Mouse (Mus musculus) neural tube, embryonic 15.5 days (tissue): ENCODE results near the gene Igsf6. TPM values are rescaled to one million over a fixed set of nuclear protein-coding genes. Genes with fewer than 3 reads are reported as not detected.

ENCODE experiments used
- ATAC-seq: fragments of 200-750 bp; cut with Nextera tagmentation; 2 replicates; pipeline ENCODE4 v1.8.0; 2017; ENCODE audit warnings: mild to moderate bottlenecking, moderate TSS enrichment, moderate library complexity; ENCODE audit not compliant: low FRiP score
- H3K27ac ChIP-seq: fragments of 300-500 bp; sonication (generic); replicated peaks from 2 replicates; pipeline ENCODE4 v1.5.1; 2015; ENCODE audit warnings: mild to moderate bottlenecking, inconsistent platforms
- H3K27me3 ChIP-seq: fragments of 300-500 bp; sonication (generic); replicated peaks from 2 replicates; pipeline ENCODE4 v1.6.1; 2015; ENCODE audit warnings: inconsistent platforms
- H3K36me3 ChIP-seq: fragments of 300-500 bp; sonication (generic); 2 replicates; pipeline ENCODE4 v1.6.1; 2015; ENCODE audit warnings: inconsistent platforms
- H3K4me1 ChIP-seq: fragments of 300-500 bp; sonication (generic); 2 replicates; pipeline ENCODE4 v1.6.1; 2015; ENCODE audit warnings: inconsistent platforms
- H3K4me2 ChIP-seq: fragments of 300-500 bp; sonication (generic); 2 replicates; pipeline ENCODE4 v1.6.1; 2015; ENCODE audit warnings: inconsistent platforms, mild to moderate bottlenecking, moderate library complexity
- H3K4me3 ChIP-seq: fragments of 300-500 bp; sonication (generic); replicated peaks from 2 replicates; pipeline ENCODE4 v1.5.1; 2015; ENCODE audit warnings: mild to moderate bottlenecking, inconsistent platforms
- H3K9ac ChIP-seq: fragments of 300-500 bp; sonication (generic); replicated peaks from 2 replicates; pipeline ENCODE4 v1.6.1; 2015; ENCODE audit warnings: mild to moderate bottlenecking, inconsistent platforms
- H3K9me3 ChIP-seq: fragments of 300-500 bp; sonication (generic); replicated peaks from 2 replicates; pipeline ENCODE4 v1.6.1; 2016; ENCODE audit warnings: inconsistent platforms
- WGBS: fragments of 180-500 bp; shearing (Covaris S2); methylation state at CpG from one replicate; pipeline ENCODE4 v1.1.7; 2015; ENCODE audit warnings: mixed read lengths; 5-methylcytosine and 5-hydroxymethylcytosine counted together
- polyA plus RNA-seq: library from polyadenylated mRNA; unstranded; fragments of >200 nt; fragmentation: Nextera tagmentation; extraction: Ambion mirVana; gene quantifications from 2 replicates; pipeline ENCODE4 v1.2.1, GENCODE M21; 2015

Igsf6 gene
- polyA plus RNA-seq, 1 experiment from 2014 or later = 1.2 TPM

DNA sequence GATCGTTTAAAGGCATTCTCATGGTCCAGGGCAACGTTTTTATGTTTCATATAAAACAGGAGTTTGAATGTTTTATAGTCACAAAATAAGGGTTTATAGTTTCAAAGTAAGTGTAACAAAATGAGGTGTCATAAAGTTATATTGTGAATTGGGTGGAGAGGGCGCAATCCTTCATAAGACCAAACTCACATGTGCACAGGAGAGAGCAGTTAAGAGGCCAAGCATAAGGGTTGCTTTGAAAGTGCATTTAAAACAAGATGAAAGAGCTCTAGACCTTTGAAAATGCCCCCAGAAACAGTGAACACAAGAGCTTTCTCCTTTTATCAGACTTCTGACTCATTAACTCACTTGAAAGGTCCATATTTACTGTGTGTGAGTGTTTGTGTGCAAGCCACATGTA is 48.1 kb downstream of the Igsf6 start:
- H3K36me3 ChIP-seq = no peaks in the 10 kb centered on the region

DNA sequence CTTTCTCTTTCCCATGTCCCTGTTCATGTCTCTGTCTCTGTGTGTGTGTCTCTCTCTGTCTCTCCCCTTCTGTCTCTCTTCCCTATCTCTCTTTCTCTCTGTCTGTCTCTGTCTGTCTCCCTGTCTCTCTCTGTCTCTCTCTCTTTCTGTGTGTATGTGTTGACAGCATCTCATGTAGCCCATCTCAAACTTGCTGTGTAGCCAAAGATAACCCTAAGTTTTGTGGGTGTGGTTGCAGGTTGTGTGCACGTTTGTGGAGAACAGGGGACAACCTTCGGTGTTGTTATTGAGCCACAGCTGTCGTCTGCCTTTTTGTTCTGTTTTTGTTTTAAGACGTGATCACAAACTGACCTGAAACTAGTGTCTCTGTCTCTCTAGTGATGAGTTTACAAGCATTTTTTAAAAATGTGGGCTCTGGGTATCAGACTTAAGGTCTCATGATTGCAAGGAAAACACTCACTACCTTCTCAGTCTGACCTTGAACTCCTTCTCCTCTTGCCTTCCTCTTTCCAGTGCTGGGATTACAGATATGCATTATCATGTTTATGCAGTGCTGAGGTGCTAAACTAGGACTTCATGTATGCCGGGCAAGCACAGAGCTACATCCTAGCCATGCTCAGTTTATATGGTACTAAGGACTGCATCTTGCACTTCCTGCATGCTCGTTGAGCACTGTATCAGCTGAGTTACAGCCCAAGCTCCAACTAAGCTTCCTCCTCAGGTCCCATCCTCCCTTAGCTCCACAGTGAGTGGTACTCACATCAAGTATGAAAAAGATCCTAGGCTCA is 49.0 kb downstream of the Igsf6 start:
- Histone ChIP-seq H3K4me2 (no peak overlapping the region), H3K4me1 (no peaks in the 10 kb centered on the region), H3K36me3 (no peaks in the 10 kb centered on the region), H3K4me3 (no peak overlapping the region), H3K27ac (no peak overlapping the region), H3K27me3 (peaks cover 3% of the 10 kb centered on the region), H3K9me3 (no peaks in the 10 kb centered on the region), H3K9ac (no peak overlapping the region)
- WGBS = 77% methylated on average over 6 of the region's 6 CpGs
- no peak for ATAC-seq

More for the DNA sequence above, 48.1 kb downstream of the Igsf6 start:
- Histone ChIP-seq H3K27me3 (peaks cover 7% of the 10 kb centered on the region), H3K9me3 (no peaks in the 10 kb centered on the region), H3K4me1 (no peaks in the 10 kb centered on the region), H3K4me3 (no peak overlapping the region), H3K4me2 (no peak overlapping the region), H3K27ac (no peak overlapping the region), H3K9ac (no peak overlapping the region)
- 55% methylated on average over 3 of the region's 3 CpGs for WGBS
- no peak for ATAC-seq

DNA sequence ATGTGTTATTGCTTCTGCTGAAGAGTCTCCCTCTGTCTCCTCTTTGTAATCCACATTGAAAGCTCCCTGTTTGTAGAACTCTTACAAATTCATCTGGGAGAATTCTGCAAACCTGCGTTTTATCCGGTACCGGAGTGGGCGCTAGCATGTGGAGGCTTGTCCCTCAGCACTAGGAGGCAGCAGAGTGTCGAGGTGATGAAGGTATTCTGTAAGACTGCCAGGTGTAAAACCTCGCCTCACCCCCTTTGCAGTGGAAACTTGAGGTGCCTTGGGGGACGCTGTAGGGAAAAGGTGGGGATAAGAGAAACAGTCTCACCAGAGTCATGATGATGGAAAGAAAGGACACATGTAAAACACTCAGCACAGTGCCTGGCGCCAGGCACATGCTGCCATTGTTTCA is 54.1 kb downstream of the Igsf6 start:
- no peak overlapping the region for H3K27ac ChIP-seq
- H3K4me2 ChIP-seq = no peak overlapping the region
- 54% methylated on average over 8 of the region's 8 CpGs for WGBS
- no peaks in the 10 kb centered on the region for H3K9me3 ChIP-seq
- H3K4me3 ChIP-seq = no peak overlapping the region
- H3K4me1 ChIP-seq = no peaks in the 10 kb centered on the region
- no peak overlapping the region for H3K9ac ChIP-seq
- no peak for ATAC-seq
- no peaks in the 10 kb centered on the region for H3K36me3 ChIP-seq
- H3K27me3 ChIP-seq = no peaks in the 10 kb centered on the region

DNA sequence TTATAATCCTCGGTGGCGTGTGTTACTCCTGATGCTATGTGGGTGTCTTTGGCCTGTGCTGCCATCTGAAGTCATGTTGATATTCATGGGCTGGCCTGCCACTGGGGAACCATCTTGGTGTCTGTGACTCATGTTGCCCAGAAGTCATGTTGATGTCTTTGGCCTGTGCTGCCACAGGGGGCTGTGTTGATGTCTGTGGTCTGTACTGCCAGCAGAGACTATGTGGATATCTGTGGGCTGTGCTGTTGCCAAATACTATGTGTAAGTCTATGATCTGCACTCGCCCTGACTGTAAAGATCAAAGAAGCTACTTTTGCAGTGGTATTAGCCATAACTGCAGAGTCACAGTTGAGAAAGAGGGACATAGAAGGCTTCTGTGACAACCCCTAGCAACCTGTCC is 55.6 kb downstream of the Igsf6 start:
- 82% methylated on average over 3 of the region's 3 CpGs for WGBS
- H3K9ac ChIP-seq = no peak overlapping the region
- H3K36me3 ChIP-seq = no peaks in the 10 kb centered on the region
- no peak for ATAC-seq
- H3K4me2 ChIP-seq = no peak overlapping the region
- no peak overlapping the region for H3K27ac ChIP-seq
- no peak overlapping the region for H3K4me3 ChIP-seq
- H3K4me1 ChIP-seq = no peaks in the 10 kb centered on the region
- no peaks in the 10 kb centered on the region for H3K9me3 ChIP-seq
- no peaks in the 10 kb centered on the region for H3K27me3 ChIP-seq

DNA sequence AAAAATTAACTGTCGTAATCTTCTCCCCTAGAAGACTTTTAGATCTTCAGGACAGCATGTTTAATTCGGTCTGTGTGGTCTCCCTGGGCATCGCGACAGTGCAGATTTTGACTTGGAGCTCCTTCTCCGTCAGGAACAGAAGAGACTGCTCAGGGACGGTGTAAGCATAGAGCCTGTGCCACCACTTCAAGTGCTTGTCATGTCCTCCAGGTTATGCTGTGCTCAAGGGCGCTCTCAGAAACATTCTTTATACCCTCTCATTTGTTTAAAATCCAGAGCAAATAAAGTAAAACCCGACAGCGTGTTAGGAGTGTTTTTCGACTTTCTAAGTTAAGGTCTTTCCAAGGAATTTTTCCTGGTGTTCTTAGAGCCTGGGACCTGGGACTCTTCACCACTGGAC is 59.9 kb downstream of the Igsf6 start:
- Histone ChIP-seq H3K9ac (no peak overlapping the region), H3K36me3 (no peaks in the 10 kb centered on the region), H3K4me1 (0 out of 2 replicates have a peak, but pooled peaks cover 5% of the 10 kb centered on the region), H3K9me3 (no peaks in the 10 kb centered on the region), H3K4me2 (no peak overlapping the region), H3K27ac (no peak overlapping the region), H3K27me3 (no peaks in the 10 kb centered on the region), H3K4me3 (no peak overlapping the region)
- WGBS = 92% methylated on average over 10 of the region's 10 CpGs
- no peak for ATAC-seq

Other genes with a start within 250 kb of the Igsf6 start
- 33.5 and 40.6 TPM in 2 replicates for gene Eef2k, start 231.7 kb downstream of the Igsf6 start, polyA plus RNA-seq
- 23.4 and 26.4 TPM in 2 replicates for gene Polr3e, start 156.8 kb downstream of the Igsf6 start, polyA plus RNA-seq
- gene Cdr2, start 92.3 kb downstream of the Igsf6 start, polyA plus RNA-seq = 14.0 and 14.5 TPM in 2 replicates
- gene Mfsd13b, start 92.1 kb downstream of the Igsf6 start, polyA plus RNA-seq = 0.22 and 0.28 TPM in 2 replicates
- 169 and 173 TPM in 2 replicates for gene Mettl9, start 40.1 kb downstream of the Igsf6 start, polyA plus RNA-seq
- gene Otoa, start 7.1 kb upstream of the Igsf6 start, polyA plus RNA-seq = 0.11 and 0.31 TPM in 2 replicates